Mouse (Mus musculus): ENCODE measurements around the gene Guca2a.

DNA sequence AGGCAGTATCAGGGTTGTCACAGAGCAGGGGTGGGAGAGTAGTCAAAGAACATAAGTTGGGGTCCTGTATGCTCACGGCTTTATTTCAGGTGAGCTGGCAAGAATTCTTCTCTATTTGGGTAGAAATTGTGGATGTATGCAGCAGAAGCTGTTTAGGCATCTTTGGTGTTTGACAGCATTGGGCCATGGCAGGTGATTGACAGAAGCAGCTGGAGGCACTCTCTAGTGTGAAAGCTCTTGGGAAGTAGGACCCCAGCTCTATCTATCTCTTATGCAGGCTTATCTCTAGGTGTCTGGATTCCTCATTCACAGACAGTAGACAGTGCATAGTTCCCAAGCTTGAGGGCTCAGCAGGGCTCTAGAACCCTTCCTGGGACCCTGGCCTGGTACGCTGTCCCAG lies 48.2 kb downstream of the Guca2a start:
- TF ChIP-seq CTCF (conservative IDR thresholded peaks at IDR 0.05; ENCODE audit: low read length) (no peak), POU5F1 (IDR thresholded peaks at IDR 0.05; ENCODE audit: borderline replicate concordance, low read length) (no peak)
